Mouse (Mus musculus) G1E (cell line): Measurements from ENCODE around the gene Men1.

Source experiments
- CTCF ChIP-seq: IDR thresholded peaks from 2 replicates; pipeline ENCODE4 v1.5.1; 2012; ENCODE audit warnings: low read depth, low read length, inconsistent platforms, mixed read lengths
- GATA1 ChIP-seq: IDR thresholded peaks from 2 replicates; pipeline ENCODE4 v1.6.1; 2012; ENCODE audit warnings: borderline replicate concordance, low read length, inconsistent platforms, mixed read lengths
- POLR2AphosphoS5 ChIP-seq: IDR thresholded peaks from 2 replicates; pipeline ENCODE4 v1.6.1; 2012; ENCODE audit warnings: low read depth, low read length, inconsistent platforms; ENCODE audit not compliant: insufficient replicate concordance

DNA sequence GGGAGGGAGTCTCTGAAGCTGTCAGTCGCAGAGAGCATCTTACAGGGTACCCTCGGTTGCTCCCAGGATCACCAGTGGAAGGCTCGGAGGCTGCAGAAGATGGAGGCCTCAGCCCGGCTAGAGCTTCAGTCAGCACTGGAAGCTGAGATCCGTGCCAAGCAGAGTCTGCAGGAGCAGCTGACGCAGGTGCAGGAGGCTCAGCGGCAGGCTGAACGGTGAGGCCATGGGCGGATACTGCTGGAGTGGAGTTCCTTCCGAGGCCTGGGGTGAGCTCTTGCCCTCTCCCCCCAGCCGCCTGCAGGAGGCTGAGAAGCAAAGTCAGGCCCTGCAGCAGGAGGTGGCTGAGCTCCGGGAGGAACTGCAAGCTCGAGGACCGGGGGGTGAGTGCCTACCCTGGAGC lies 19.2 kb upstream of the Men1 start:
- TF ChIP-seq CTCF (no peak), GATA1 (no peak), POLR2AphosphoS5 (no peak)
